Mouse (Mus musculus) layer of hippocampus, postnatal 14 days (tissue): Measurements from ENCODE around the gene Ap3d1. TPM values are rescaled to one million over a fixed set of nuclear protein-coding genes. Genes with fewer than 3 reads are reported as not detected.

Source experiments
- DNase-seq, 2 experiments: peaks; one replicate each; pipeline ENCODE4 v3.0.0; 2021 to 2022; ENCODE audit warnings: low spot score in 2 of 2, mixed read lengths in 1 of 2
- long read RNA-seq, 2 experiments: library from polyadenylated mRNA; stranded (forward); transcript quantifications; one replicate each; pipeline ENCODE4 v2.0.0; 2021
- total RNA-seq, 2 experiments: library from RNA; stranded (reverse); gene quantifications; 2 replicates each; pipeline ENCODE4 v1.2.3; 2021

Gene Ap3d1
- total RNA-seq = 100 to 1,000 TPM; 137 to 144 TPM
- long read RNA-seq, experiment 1, full-length matches to known transcripts = 20 of 51 reads
- long read RNA-seq, experiment 1, partial matches to known transcripts = 20 of 51 reads
- long read RNA-seq, experiment 1, other reads (novel, unspliced or antisense) = 11 of 51 reads
- long read RNA-seq, experiment 2, full-length matches to known transcripts = 21 of 46 reads
- long read RNA-seq, experiment 2, partial matches to known transcripts = 21 of 46 reads
- long read RNA-seq, experiment 2, other reads (novel, unspliced or antisense) = 4 of 46 reads

- DNase-seq = peak; percentile 94 to 99
Measured at GRCm38 (mm10) chr10:80742180-80742978, at the start of gene Ap3d1. Gene Ap3d1 (minus strand): TSS chr10:80742264.

GRCm38 (mm10) chr10:80791476-80792174 is 49.6 kb upstream of the Ap3d1 start:
- no peak for DNase-seq

GRCm38 (mm10) chr10:80790761-80791404 is 48.8 kb upstream of the Ap3d1 start:
- DNase-seq = no peak

- DNase-seq = no peak
Measured at GRCm38 (mm10) chr10:80787517-80787916, 45.5 kb upstream of the Ap3d1 start.

- no peak for DNase-seq
Measured at GRCm38 (mm10) chr10:80785963-80786362, 43.9 kb upstream of the Ap3d1 start.

GRCm38 (mm10) chr10:80784871-80785270 is 42.8 kb upstream of the Ap3d1 start:
- no peak for DNase-seq

GRCm38 (mm10) chr10:80784302-80784701 is 42.2 kb upstream of the Ap3d1 start:
- no peak for DNase-seq

GRCm38 (mm10) chr10:80779565-80779964 is 37.5 kb upstream of the Ap3d1 start:
- DNase-seq = no peak

GRCm38 (mm10) chr10:80777123-80777522 is 35.1 kb upstream of the Ap3d1 start:
- DNase-seq = no peak

GRCm38 (mm10) chr10:80776358-80776869 is 34.4 kb upstream of the Ap3d1 start:
- no peak for DNase-seq

- no peak for DNase-seq
Measured at GRCm38 (mm10) chr10:80775731-80776130, 33.7 kb upstream of the Ap3d1 start.

- no peak for DNase-seq
Measured at GRCm38 (mm10) chr10:80774981-80775380, 32.9 kb upstream of the Ap3d1 start.

GRCm38 (mm10) chr10:80774549-80774948 is 32.5 kb upstream of the Ap3d1 start:
- peak; percentile 86 to 93 for DNase-seq

- no peak for DNase-seq
Measured at GRCm38 (mm10) chr10:80773816-80774215, 31.8 kb upstream of the Ap3d1 start.

GRCm38 (mm10) chr10:80768365-80768764 is 26.3 kb upstream of the Ap3d1 start:
- no peak for DNase-seq

GRCm38 (mm10) chr10:80766161-80766815 is 24.2 kb upstream of the Ap3d1 start:
- DNase-seq = no peak

- no peak for DNase-seq
Measured at GRCm38 (mm10) chr10:80765746-80766145, 23.7 kb upstream of the Ap3d1 start.

- no peak for DNase-seq
Measured at GRCm38 (mm10) chr10:80763502-80763901, 21.4 kb upstream of the Ap3d1 start.

- DNase-seq = no peak
Measured at GRCm38 (mm10) chr10:80761821-80762220, 19.8 kb upstream of the Ap3d1 start.
